Mouse (Mus musculus): ENCODE measurements at regions not wholly inside any gene's neighbourhood (a gene's known extent, or its start where the extent isn't known, plus 50 kb on each side); places are given as distances from the start of the nearest gene placed in this dataset.

- TF ChIP-seq CTCF (conservative IDR thresholded peaks at IDR 0.05; ENCODE audit: low read length), result no peak
- TF ChIP-seq POU5F1 (IDR thresholded peaks at IDR 0.05; ENCODE audit: borderline replicate concordance, low read length), result no peak
Measured at GRCm38 (mm10) chr3:52170847-52171246, 66.0 kb upstream of the Maml3 start.

All from E14TG2a.4 (cell line).